Mouse (Mus musculus) megakaryocyte, embryonic 14.5 days (primary cell): ENCODE results near the gene Mef2a.

Experiments used
- FLI1 ChIP-seq: IDR thresholded peaks from 2 replicates; pipeline ENCODE4 v1.6.1; 2012; ENCODE audit warnings: low read length, inconsistent platforms, mixed read lengths
- GATA1 ChIP-seq: IDR thresholded peaks from 3 replicates; pipeline ENCODE4 v1.6.1; 2012; ENCODE audit warnings: mixed read lengths, low read length, inconsistent platforms, borderline replicate concordance

DNA sequence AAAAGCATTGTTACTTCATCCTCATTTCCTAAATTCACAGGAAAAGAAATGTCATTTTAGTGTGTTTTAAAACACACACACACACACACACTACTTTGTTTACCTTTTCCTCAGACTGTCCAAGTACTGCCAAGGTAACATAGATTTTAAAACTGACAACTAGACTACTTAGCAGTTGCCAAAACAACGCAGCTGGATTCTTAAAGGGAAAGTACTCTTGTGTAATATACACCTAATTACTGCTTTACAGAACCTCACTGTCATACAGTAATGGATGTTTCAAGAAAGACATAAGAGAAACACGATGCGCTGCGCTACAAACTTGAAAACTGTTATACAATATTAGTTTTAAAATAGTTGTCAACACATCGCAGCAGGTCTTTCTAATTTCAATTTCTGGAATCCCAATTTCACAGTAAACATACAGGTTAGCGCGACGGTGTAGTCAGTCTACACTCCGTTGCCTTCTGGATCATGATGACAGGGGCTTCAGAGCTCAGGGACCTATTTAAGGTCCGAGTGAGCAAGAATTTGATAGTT, 1.2 kb downstream of the Mef2a start:
- TF ChIP-seq GATA1 (no peak), FLI1 (no peak)
